Mouse (Mus musculus): ENCODE data around the gene Gm17455. TPM values are rescaled to one million over a fixed set of nuclear protein-coding genes. Genes with fewer than 3 reads are reported as not detected.

Gm17455 gene
- polyA plus RNA-seq, 1 experiment from 2014 or later = 1.7 TPM

DNA sequence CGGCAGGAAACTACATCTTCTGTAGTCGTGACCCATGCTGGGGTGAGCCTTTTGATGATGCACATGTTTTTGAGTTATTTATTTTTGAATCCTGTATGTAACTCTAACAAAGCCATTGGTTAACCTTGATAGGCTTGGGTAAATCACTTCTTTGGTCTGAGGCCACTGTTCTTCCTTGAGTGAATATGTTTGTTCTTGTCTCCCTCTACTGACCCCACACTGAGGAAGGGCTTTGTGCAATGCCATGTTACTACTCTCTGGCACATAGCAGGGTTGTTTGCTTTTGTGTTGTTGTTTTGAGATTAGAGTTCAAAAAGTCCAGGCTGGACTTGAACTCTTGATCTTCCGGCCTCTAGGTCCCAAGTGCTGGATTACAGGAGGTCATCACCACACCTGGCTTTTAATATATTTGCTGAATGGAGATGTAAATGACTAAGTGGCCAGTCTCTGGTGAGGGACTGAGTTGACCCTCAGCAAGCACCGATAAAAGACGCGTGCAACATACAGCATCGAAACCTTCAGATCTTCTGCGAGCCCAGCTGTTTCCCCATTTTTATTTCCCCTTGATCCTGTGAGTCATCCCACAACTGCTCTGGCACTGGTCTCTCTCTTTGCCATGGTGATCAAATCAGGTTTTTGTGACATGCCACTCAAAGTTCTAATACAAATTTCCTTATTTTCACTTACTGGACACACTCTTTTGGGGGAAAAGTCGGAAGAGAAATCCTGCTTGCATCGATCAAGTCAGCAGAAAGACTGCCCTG, 1.3 kb upstream of the Gm17455 start:
- no peak for DNase-seq (ENCODE audit: low spot score)
- 91% methylated on average over 10 of the region's 10 CpGs for WGBS
- no peak overlapping the region for H3K4me3 ChIP-seq (ENCODE audit: low read depth, low read length)
- no peaks in the 10 kb centered on the region for H3K27me3 ChIP-seq (ENCODE audit: control insufficient read depth, insufficient read depth, low read length)
- no peak overlapping the region for H3K27ac ChIP-seq (ENCODE audit: low read depth, low read length)
- H3K36me3 ChIP-seq (ENCODE audit: control insufficient read depth, insufficient read depth, low read length) = no peaks in the 10 kb centered on the region
- no peak for ATAC-seq (replicated peaks; ENCODE audit: low FRiP score)
- no peak overlapping the region for H3K9ac ChIP-seq (ENCODE audit: low read length)
- H3K4me2 ChIP-seq (ENCODE audit: low read depth, low read length, severe bottlenecking) = no peak overlapping the region
- no peaks in the 10 kb centered on the region for H3K4me1 ChIP-seq (replicated peaks; ENCODE audit: control insufficient read depth, insufficient read depth, low read length)
- no peaks in the 10 kb centered on the region for H3K9me3 ChIP-seq (ENCODE audit: control insufficient read depth, low read length)

DNA sequence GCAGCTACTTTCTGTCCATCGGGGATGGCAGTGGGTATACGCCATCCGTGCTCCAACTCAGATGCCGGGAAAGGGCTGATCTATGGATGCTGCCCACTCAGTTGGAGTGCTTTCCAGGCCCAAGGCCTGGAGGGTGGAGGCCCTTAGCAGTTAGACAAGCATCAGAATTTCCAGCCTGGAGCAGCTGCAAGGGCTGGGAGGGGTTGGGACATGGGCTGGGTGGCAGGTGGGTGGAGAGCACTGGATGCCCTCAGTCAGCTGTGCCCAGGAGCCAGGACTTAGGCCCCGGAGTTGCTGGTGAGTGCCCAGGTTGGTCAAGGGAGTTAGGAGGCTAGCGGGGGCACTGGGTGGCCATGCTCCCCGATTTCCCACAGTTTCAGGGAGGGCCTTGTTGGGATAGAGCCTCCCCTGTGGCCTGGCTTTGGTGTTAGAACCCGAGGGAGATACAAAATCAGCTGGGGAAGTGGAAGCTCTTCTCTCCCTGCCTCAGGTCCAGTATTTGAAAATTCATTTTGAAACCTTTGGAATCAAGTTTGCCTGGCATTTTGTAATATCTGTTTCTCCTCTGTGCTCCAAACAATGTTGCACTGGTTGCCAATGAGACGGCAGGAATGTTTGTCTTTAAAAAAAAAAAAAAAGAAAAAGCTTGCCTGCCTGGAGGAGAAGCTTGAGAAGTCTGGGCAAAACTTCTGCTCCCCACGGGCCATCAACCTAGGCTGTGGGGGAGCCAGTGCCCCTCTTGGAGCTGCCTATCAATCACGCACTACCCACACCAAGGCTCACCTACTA, 1.2 kb downstream of the Gm17455 start:
- Histone ChIP-seq H3K4me1 (replicated peaks; ENCODE audit: control insufficient read depth, insufficient read depth, low read length) (no peaks in the 10 kb centered on the region), H3K27me3 (ENCODE audit: control insufficient read depth, insufficient read depth, low read length) (no peaks in the 10 kb centered on the region), H3K9ac (ENCODE audit: low read length) (no peak overlapping the region), H3K4me3 (ENCODE audit: low read depth, low read length) (no peak overlapping the region), H3K27ac (ENCODE audit: low read depth, low read length) (no peak overlapping the region), H3K4me2 (ENCODE audit: low read depth, low read length, severe bottlenecking) (no peak overlapping the region), H3K36me3 (ENCODE audit: control insufficient read depth, insufficient read depth, low read length) (no peaks in the 10 kb centered on the region), H3K9me3 (ENCODE audit: control insufficient read depth, low read length) (no peaks in the 10 kb centered on the region)
- no peak for DNase-seq (ENCODE audit: low spot score)
- 85% methylated on average over 11 of the region's 11 CpGs for WGBS
- no peak for ATAC-seq (replicated peaks; ENCODE audit: low FRiP score)

DNA sequence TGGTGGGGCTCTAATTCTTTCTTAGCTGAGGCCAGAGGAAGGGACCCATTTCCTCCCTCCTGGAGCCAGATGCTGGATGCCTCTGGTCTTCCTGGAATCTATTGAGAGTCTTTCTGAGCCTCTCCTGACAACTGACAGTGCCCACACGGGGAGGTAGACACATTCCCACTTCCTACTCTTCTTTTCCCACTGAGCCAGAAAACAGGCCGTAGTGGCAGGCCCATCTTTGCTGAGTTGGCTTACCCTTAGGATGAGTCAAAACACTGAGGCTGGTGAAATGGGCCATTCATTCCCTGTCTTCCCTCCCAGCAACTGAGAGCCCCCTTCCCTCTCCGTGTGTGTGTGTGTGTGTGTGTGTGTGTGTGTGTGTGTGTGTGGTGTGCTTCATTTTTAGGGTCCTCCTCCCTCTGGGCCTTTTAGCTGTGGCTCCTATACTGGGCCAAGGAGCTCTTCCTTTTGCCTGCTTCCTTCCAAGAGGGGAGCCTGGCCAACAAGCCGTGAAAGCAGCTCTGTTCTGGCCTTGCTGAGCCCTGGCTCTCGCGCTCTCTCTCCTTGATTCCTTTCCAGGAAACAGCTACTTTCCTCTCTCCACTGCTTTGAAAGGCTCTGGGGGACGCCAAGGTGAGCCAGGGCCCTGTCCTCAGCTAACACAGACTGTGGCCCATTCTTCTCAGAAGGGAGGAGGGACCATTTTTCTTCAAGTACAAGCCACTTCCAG, 6.1 kb downstream of the Gm17455 start:
- H3K4me1 ChIP-seq (replicated peaks; ENCODE audit: control insufficient read depth, insufficient read depth, low read length) = no peaks in the 10 kb centered on the region
- ATAC-seq (replicated peaks; ENCODE audit: low FRiP score) (no peak), DNase-seq (ENCODE audit: low spot score) (no peak)
- no peak overlapping the region for H3K4me3 ChIP-seq (ENCODE audit: low read depth, low read length)
- no peak overlapping the region for H3K27ac ChIP-seq (ENCODE audit: low read depth, low read length)
- H3K4me2 ChIP-seq (ENCODE audit: low read depth, low read length, severe bottlenecking) = no peak overlapping the region
- WGBS = 62% methylated on average over 6 of the region's 7 CpGs
- no peaks in the 10 kb centered on the region; the same call in 1 of the 2 replicates for H3K27me3 ChIP-seq (ENCODE audit: control insufficient read depth, insufficient read depth, low read length)
- H3K36me3 ChIP-seq (ENCODE audit: control insufficient read depth, insufficient read depth, low read length) = no peaks in the 10 kb centered on the region
- no peaks in the 10 kb centered on the region for H3K9me3 ChIP-seq (ENCODE audit: control insufficient read depth, low read length)
- no peak overlapping the region; the same call in 1 of the 2 replicates for H3K9ac ChIP-seq (ENCODE audit: low read length)

DNA sequence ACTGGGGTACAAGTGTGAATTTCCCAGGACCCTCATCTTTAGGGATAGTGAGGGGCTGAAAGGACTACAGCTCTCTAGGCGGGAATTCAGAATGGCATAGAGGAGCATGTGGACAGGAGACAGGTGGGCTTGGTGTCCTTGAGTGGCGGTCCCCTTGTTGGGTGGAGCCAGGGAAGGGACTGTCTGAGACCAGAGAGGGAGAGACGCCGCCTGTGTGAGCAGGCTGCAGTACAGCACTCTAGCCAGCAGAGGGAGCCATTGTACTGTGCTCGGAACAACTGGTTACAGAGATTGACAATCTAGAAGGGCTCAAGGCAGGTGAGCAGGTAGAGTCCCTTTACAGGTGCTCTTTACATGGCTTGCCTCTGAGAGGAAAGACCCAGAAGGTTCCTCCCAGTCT, 8.3 kb downstream of the Gm17455 start:
- H3K27me3 ChIP-seq (ENCODE audit: control insufficient read depth, insufficient read depth, low read length) = no peaks in the 10 kb centered on the region; the same call in 1 of the 2 replicates
- no peaks in the 10 kb centered on the region for H3K4me1 ChIP-seq (replicated peaks; ENCODE audit: control insufficient read depth, insufficient read depth, low read length)
- H3K9ac ChIP-seq (ENCODE audit: low read length) = no peak overlapping the region
- WGBS = 4% methylated on average over 5 of the region's 5 CpGs
- no peak overlapping the region for H3K27ac ChIP-seq (ENCODE audit: low read depth, low read length)
- ATAC-seq (replicated peaks; ENCODE audit: low FRiP score) (no peak), DNase-seq (ENCODE audit: low spot score) (peak; percentile 86)
- no peak overlapping the region for H3K4me2 ChIP-seq (ENCODE audit: low read depth, low read length, severe bottlenecking)
- H3K4me3 ChIP-seq (ENCODE audit: low read depth, low read length) = no peak overlapping the region
- H3K9me3 ChIP-seq (ENCODE audit: control insufficient read depth, low read length) = no peaks in the 10 kb centered on the region
- H3K36me3 ChIP-seq (ENCODE audit: control insufficient read depth, insufficient read depth, low read length) = no peaks in the 10 kb centered on the region

DNA sequence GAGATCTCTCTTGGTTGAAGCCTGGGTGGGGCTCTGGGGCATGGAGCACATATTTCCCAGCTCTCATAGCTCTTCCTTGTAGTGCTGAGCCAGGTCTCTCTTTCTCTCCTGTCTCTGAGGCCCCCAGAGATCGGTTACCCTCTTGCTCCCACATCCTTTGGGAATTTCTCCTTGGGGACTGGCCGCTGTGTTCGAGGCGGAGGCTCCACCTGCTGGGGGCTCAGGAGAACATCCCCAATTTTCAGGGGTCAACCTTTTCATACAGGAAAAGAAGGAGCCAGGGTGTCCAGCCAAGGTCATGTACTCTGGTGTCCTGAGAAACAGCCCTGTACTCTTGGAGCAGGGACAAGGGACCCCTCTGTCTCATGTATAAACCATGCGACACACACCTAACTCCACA, 12.3 kb downstream of the Gm17455 start:
- H3K27me3 ChIP-seq (ENCODE audit: control insufficient read depth, insufficient read depth, low read length) = no peaks in the 10 kb centered on the region; the same call in 1 of the 2 replicates
- no peaks in the 10 kb centered on the region for H3K4me1 ChIP-seq (replicated peaks; ENCODE audit: control insufficient read depth, insufficient read depth, low read length)
- 31% methylated on average over 5 of the region's 5 CpGs for WGBS
- H3K4me2 ChIP-seq (ENCODE audit: low read depth, low read length, severe bottlenecking) = no peak overlapping the region
- no peak overlapping the region for H3K27ac ChIP-seq (ENCODE audit: low read depth, low read length)
- H3K4me3 ChIP-seq (ENCODE audit: low read depth, low read length) = no peak overlapping the region
- ATAC-seq (replicated peaks; ENCODE audit: low FRiP score) = no peak
- H3K36me3 ChIP-seq (ENCODE audit: control insufficient read depth, insufficient read depth, low read length) = no peaks in the 10 kb centered on the region
- H3K9ac ChIP-seq (ENCODE audit: low read length) = no peak overlapping the region
- no peaks in the 10 kb centered on the region for H3K9me3 ChIP-seq (ENCODE audit: control insufficient read depth, low read length)
- DNase-seq (ENCODE audit: low spot score) = no peak

DNA sequence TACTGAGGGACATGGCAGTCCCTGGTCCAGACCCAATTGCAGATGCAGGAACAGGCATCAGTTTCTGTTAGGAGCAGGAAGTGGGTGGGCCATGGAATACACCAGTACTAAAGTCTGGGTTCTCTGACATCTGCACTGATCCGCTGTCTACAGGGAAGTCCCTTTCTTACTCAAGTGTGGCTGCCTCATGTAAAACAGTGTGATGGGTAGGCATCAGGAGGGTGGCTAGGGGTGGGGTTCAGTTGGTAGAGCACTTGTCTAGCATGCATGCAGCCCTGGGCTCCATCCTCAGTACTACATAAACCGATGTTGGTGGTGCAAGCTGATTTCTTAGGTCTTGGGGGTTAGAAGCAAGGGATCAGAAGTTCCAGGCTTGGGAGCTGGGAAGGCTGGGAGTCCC, 14.2 kb downstream of the Gm17455 start:
- Histone ChIP-seq H3K4me3 (ENCODE audit: low read depth, low read length) (no peak overlapping the region), H3K27ac (ENCODE audit: low read depth, low read length) (no peak overlapping the region), H3K4me1 (replicated peaks; ENCODE audit: control insufficient read depth, insufficient read depth, low read length) (no peaks in the 10 kb centered on the region), H3K9me3 (ENCODE audit: control insufficient read depth, low read length) (no peaks in the 10 kb centered on the region), H3K9ac (ENCODE audit: low read length) (no peak overlapping the region), H3K36me3 (ENCODE audit: control insufficient read depth, insufficient read depth, low read length) (no peaks in the 10 kb centered on the region), H3K4me2 (ENCODE audit: low read depth, low read length, severe bottlenecking) (no peak overlapping the region), H3K27me3 (ENCODE audit: control insufficient read depth, insufficient read depth, low read length) (no peaks in the 10 kb centered on the region; the same call in 1 of the 2 replicates)
- 86% methylated on average over 2 of the region's 2 CpGs for WGBS
- DNase-seq (ENCODE audit: low spot score) (no peak), ATAC-seq (replicated peaks; ENCODE audit: low FRiP score) (no peak)

DNA sequence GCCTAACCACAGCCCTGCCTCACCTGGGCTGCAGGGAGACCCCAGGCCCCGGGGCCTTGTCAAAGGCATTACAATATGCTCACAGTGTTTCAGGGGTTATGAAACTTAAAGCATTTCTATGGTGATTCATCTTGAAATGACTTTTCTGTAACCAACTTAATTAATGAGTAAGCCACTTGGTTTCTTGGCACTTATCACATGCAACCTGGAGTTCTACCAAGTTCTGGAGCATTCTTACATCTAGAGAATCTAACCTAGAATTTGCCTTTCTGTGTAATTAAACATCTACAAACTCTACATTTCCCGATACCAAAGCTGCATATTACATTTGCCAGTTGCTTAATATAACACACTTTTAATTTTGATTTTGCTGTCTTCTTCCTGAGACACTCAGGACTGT, 17.5 kb downstream of the Gm17455 start:
- no peak overlapping the region for H3K4me3 ChIP-seq (ENCODE audit: low read depth, low read length)
- no peaks in the 10 kb centered on the region for H3K27me3 ChIP-seq (ENCODE audit: control insufficient read depth, insufficient read depth, low read length)
- H3K27ac ChIP-seq (ENCODE audit: low read depth, low read length) = no peak overlapping the region
- no peak overlapping the region for H3K9ac ChIP-seq (ENCODE audit: low read length)
- no peaks in the 10 kb centered on the region for H3K4me1 ChIP-seq (replicated peaks; ENCODE audit: control insufficient read depth, insufficient read depth, low read length)
- H3K9me3 ChIP-seq (ENCODE audit: control insufficient read depth, low read length) = no peaks in the 10 kb centered on the region
- no peak overlapping the region for H3K4me2 ChIP-seq (ENCODE audit: low read depth, low read length, severe bottlenecking)
- DNase-seq (ENCODE audit: low spot score) (no peak), ATAC-seq (replicated peaks; ENCODE audit: low FRiP score) (no peak)
- 93% methylated on average over 2 of the region's 2 CpGs for WGBS
- no peaks in the 10 kb centered on the region for H3K36me3 ChIP-seq (ENCODE audit: control insufficient read depth, insufficient read depth, low read length)

DNA sequence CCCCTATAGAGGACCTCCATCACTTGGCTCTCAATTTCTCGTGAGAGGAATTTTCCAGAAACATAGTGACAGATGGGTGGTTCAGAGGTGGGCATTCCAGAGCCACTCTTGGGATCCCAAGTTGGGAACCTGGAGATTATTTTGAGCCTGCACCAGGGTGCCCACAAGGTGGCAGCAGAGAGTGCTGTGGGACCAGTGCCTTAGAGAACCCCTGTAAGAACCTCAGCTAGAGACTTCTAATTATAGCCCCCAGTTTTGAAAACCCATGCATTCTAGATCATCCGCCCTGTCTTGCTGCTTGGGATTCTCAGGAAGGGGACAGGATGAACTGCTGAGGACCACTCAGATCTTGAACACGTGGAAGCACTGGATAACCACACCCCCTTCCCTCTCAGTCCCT, 18.6 kb downstream of the Gm17455 start:
- Histone ChIP-seq H3K36me3 (ENCODE audit: control insufficient read depth, insufficient read depth, low read length) (no peaks in the 10 kb centered on the region), H3K9me3 (ENCODE audit: control insufficient read depth, low read length) (no peaks in the 10 kb centered on the region), H3K9ac (ENCODE audit: low read length) (no peak overlapping the region), H3K4me2 (ENCODE audit: low read depth, low read length, severe bottlenecking) (no peak overlapping the region), H3K4me3 (ENCODE audit: low read depth, low read length) (no peak overlapping the region), H3K27ac (ENCODE audit: low read depth, low read length) (no peak overlapping the region), H3K27me3 (ENCODE audit: control insufficient read depth, insufficient read depth, low read length) (no peaks in the 10 kb centered on the region), H3K4me1 (replicated peaks; ENCODE audit: control insufficient read depth, insufficient read depth, low read length) (no peaks in the 10 kb centered on the region)
- peak; percentile 85 for DNase-seq (ENCODE audit: low spot score)
- ATAC-seq (replicated peaks; ENCODE audit: low FRiP score) = no peak
- 20% methylated on average over 3 of the region's 3 CpGs for WGBS

Measured in forebrain, embryonic 11.5 days (tissue).